Mouse (Mus musculus): Measurements from ENCODE around the gene Aldh3b2. TPM values are rescaled to one million over a fixed set of nuclear protein-coding genes. Genes with fewer than 3 reads are reported as not detected.

Gene Aldh3b2
- polyA plus RNA-seq (2015; fragmentation: Nextera tagmentation; extraction: Ambion mirVana) = 0.20 and 1.6 TPM in 2 replicates

DNA sequence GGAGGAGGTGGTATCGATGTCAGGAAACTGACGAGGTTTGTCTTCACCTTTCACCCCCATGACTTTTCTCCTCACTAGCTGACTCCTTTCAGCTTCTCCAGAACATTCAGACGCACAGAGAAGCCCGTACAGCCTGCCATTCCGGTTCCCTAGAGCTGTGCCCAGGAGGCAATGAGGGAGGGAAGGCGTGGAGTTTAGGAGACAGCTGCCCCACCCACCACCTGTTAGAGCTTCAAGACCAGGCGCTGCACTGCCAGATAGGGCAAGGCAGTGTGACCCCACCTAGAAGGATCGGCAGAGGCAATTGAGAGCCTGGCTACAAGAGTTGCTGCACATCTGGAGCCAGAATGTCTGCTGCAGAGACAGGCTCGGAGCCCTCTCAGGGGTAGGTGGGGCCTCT is at the start of gene Aldh3b2:
TSS of gene Aldh3b2 (plus strand) at position 100 of the 400 bp plus-strand sequence.
- Histone ChIP-seq H3K27ac (replicated peaks) (no peak within 1 kb of the TSS), H3K36me3 (no peaks in the 10 kb centered on the region), H3K9ac (replicated peaks) (no peak within 1 kb of the TSS), H3K4me2 (no peak within 1 kb of the TSS), H3K4me3 (replicated peaks) (no peak within 1 kb of the TSS), H3K9me3 (replicated peaks) (no peaks in the 10 kb centered on the region), H3K27me3 (replicated peaks) (no peaks in the 10 kb centered on the region), H3K4me1 (no peaks in the 10 kb centered on the region)
- 53% methylated on average over 9 of the region's 9 CpGs for WGBS
- ATAC-seq (ENCODE audit: low FRiP score) = no peak

GRCm38 (mm10) chr19:3922661-3923371 is 49.3 kb upstream of the Aldh3b2 start:
- H3K4me1 ChIP-seq = no peaks in the 10 kb centered on the region
- no peaks in the 10 kb centered on the region for H3K27me3 ChIP-seq (replicated peaks)
- no peaks in the 10 kb centered on the region for H3K36me3 ChIP-seq
- H3K9me3 ChIP-seq (replicated peaks) = no peaks in the 10 kb centered on the region
- H3K27ac ChIP-seq (replicated peaks) = 0 out of 2 replicates have a peak overlapping the region, but pooled peaks have one; percentile 9
- WGBS = 62% methylated on average over 10 of the region's 10 CpGs
- H3K9ac ChIP-seq (replicated peaks) = no peak overlapping the region
- ATAC-seq (ENCODE audit: low FRiP score) = no peak
- H3K4me3 ChIP-seq (replicated peaks) = no peak overlapping the region
- no peak overlapping the region for H3K4me2 ChIP-seq

DNA sequence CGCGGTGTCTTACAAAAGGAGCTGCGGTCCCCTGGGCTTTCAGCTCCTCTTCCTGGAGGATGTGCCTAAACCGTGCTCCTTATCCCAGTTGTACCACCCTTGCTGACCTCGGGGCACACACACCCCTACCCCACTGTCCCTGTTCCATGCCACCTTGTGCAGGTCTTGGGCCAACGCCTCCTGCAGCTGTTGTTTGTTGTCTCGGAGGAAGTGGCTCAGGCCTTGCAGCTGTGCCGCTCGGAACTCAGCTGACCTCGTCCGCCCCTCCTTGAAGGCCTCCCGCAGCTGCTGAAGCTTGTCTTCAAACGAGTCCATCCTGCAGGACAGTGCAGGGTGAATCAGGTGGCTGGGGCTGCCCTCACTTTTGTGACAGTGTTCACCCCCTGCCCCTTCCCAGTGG is 48.5 kb upstream of the Aldh3b2 start:
- no peak overlapping the region for H3K4me2 ChIP-seq
- H3K36me3 ChIP-seq = no peaks in the 10 kb centered on the region
- no peaks in the 10 kb centered on the region for H3K4me1 ChIP-seq
- H3K9ac ChIP-seq (replicated peaks) = no peak overlapping the region
- 0 out of 2 replicates have a peak overlapping the region, but pooled peaks have one; percentile 9 for H3K27ac ChIP-seq (replicated peaks)
- no peak overlapping the region for H3K4me3 ChIP-seq (replicated peaks)
- no peaks in the 10 kb centered on the region for H3K9me3 ChIP-seq (replicated peaks)
- H3K27me3 ChIP-seq (replicated peaks) = no peaks in the 10 kb centered on the region
- ATAC-seq (ENCODE audit: low FRiP score) = no peak; the same call in 1 of the 2 replicates
- 65% methylated on average over 13 of the region's 13 CpGs for WGBS

GRCm38 (mm10) chr19:3924190-3924589 is 47.9 kb upstream of the Aldh3b2 start:
- H3K9me3 ChIP-seq (replicated peaks) = no peaks in the 10 kb centered on the region
- ATAC-seq (ENCODE audit: low FRiP score) = no peak
- H3K4me1 ChIP-seq = 0 out of 2 replicates have a peak, but pooled peaks cover under 1% of the 10 kb centered on the region
- H3K27ac ChIP-seq (replicated peaks) = no peak overlapping the region
- H3K27me3 ChIP-seq (replicated peaks) = no peaks in the 10 kb centered on the region
- no peak overlapping the region for H3K4me2 ChIP-seq
- H3K9ac ChIP-seq (replicated peaks) = no peak overlapping the region
- WGBS = 84% methylated on average over 8 of the region's 8 CpGs
- H3K36me3 ChIP-seq = no peaks in the 10 kb centered on the region
- H3K4me3 ChIP-seq (replicated peaks) = no peak overlapping the region

- no peak overlapping the region for H3K9ac ChIP-seq (replicated peaks)
- H3K4me3 ChIP-seq (replicated peaks) = no peak overlapping the region
- no peak overlapping the region for H3K27ac ChIP-seq (replicated peaks)
- H3K4me1 ChIP-seq = peaks cover 7% of the 10 kb centered on the region
- no peak overlapping the region for H3K4me2 ChIP-seq
- H3K27me3 ChIP-seq (replicated peaks) = no peaks in the 10 kb centered on the region
- 93% methylated on average over 7 of the region's 7 CpGs for WGBS
- no peaks in the 10 kb centered on the region for H3K9me3 ChIP-seq (replicated peaks)
- ATAC-seq (ENCODE audit: low FRiP score) = no peak
- H3K36me3 ChIP-seq = no peaks in the 10 kb centered on the region
These were observed 47.3 kb upstream of the Aldh3b2 start for GRCm38 (mm10) chr19:3924868-3925267.

- no peak for ATAC-seq (ENCODE audit: low FRiP score)
- Histone ChIP-seq H3K4me1 (peaks cover 17% of the 10 kb centered on the region), H3K9me3 (replicated peaks) (no peaks in the 10 kb centered on the region), H3K4me3 (replicated peaks) (no peak overlapping the region), H3K9ac (replicated peaks) (no peak overlapping the region), H3K27me3 (replicated peaks) (no peaks in the 10 kb centered on the region), H3K36me3 (no peaks in the 10 kb centered on the region), H3K4me2 (no peak overlapping the region), H3K27ac (replicated peaks) (no peak overlapping the region)
- WGBS = 82% methylated on average over 6 of the region's 6 CpGs
These were observed 46.3 kb upstream of the Aldh3b2 start for GRCm38 (mm10) chr19:3925859-3926258.

DNA sequence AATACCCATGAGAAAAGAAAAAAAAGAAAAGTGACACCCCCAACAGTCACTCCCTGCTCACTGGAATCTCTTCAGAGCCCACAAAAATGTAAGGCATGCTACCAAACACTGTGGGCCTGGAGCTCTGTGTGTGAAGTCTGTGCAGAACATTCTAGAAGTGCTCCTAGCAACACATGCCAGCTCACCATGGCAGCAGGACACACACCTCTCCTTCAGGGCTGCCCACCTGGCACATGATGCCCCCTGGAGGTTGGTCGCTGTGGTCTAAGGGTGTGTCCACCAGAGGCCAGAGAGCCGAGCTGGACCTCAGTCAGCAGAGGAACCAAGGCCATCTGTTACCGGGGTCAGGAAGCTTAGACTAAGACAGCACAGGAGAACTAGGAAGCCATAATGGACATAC is 45.8 kb upstream of the Aldh3b2 start:
- peaks cover 20% of the 10 kb centered on the region for H3K4me1 ChIP-seq
- H3K4me2 ChIP-seq = no peak overlapping the region
- no peak overlapping the region for H3K4me3 ChIP-seq (replicated peaks)
- H3K27me3 ChIP-seq (replicated peaks) = no peaks in the 10 kb centered on the region
- no peaks in the 10 kb centered on the region for H3K9me3 ChIP-seq (replicated peaks)
- ATAC-seq (ENCODE audit: low FRiP score) = no peak
- WGBS = 70% methylated on average over 3 of the region's 3 CpGs
- H3K27ac ChIP-seq (replicated peaks) = no peak overlapping the region
- no peaks in the 10 kb centered on the region for H3K36me3 ChIP-seq
- H3K9ac ChIP-seq (replicated peaks) = no peak overlapping the region

- no peak overlapping the region; the same call in 1 of the 2 replicates for H3K27ac ChIP-seq (replicated peaks)
- 64% methylated on average over 6 of the region's 6 CpGs for WGBS
- ATAC-seq (ENCODE audit: low FRiP score) = no peak
- H3K4me2 ChIP-seq = no peak overlapping the region
- H3K9me3 ChIP-seq (replicated peaks) = no peaks in the 10 kb centered on the region
- H3K9ac ChIP-seq (replicated peaks) = no peak overlapping the region
- no peaks in the 10 kb centered on the region for H3K36me3 ChIP-seq
- H3K27me3 ChIP-seq (replicated peaks) = no peaks in the 10 kb centered on the region
- peaks cover 20% of the 10 kb centered on the region for H3K4me1 ChIP-seq
- H3K4me3 ChIP-seq (replicated peaks) = no peak overlapping the region
These were observed 45.4 kb upstream of the Aldh3b2 start for GRCm38 (mm10) chr19:3926685-3927084.

DNA sequence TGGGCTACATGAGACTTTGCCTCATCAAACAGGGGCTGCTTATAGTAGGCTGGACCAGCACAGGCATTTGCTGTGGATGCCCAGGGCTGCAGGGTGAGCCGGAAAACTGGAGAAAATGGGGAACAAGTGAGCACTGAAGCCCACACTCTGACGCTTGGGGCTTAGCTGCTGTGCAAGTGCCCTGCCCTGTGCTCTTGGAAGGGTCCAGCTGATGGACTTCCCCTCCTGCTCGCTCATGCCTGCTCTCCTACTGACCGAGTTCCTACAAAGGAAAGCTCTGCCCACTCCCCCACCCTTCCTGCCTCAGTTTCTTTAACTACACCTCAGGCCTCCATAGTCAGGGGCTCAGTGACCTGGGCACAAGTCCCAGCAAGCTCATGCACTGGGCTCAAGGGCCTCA is 44.1 kb upstream of the Aldh3b2 start:
- Histone ChIP-seq H3K4me2 (no peak overlapping the region), H3K36me3 (no peaks in the 10 kb centered on the region), H3K9ac (replicated peaks) (no peak overlapping the region), H3K9me3 (replicated peaks) (no peaks in the 10 kb centered on the region), H3K4me1 (peaks cover 20% of the 10 kb centered on the region), H3K27me3 (replicated peaks) (no peaks in the 10 kb centered on the region), H3K27ac (replicated peaks) (no peak overlapping the region), H3K4me3 (replicated peaks) (no peak overlapping the region)
- ATAC-seq (ENCODE audit: low FRiP score) = no peak
- WGBS = 77% methylated on average over 4 of the region's 4 CpGs

GRCm38 (mm10) chr19:3928779-3929178 is 43.3 kb upstream of the Aldh3b2 start:
- H3K4me2 ChIP-seq = no peak overlapping the region
- H3K9me3 ChIP-seq (replicated peaks) = no peaks in the 10 kb centered on the region
- no peak overlapping the region for H3K4me3 ChIP-seq (replicated peaks)
- no peaks in the 10 kb centered on the region for H3K36me3 ChIP-seq
- H3K27ac ChIP-seq (replicated peaks) = peak overlapping the region; percentile 76
- ATAC-seq (ENCODE audit: low FRiP score) = no peak
- WGBS = 78% methylated on average over 4 of the region's 4 CpGs
- H3K9ac ChIP-seq (replicated peaks) = no peak overlapping the region
- H3K27me3 ChIP-seq (replicated peaks) = no peaks in the 10 kb centered on the region; the same call in 1 of the 2 replicates
- H3K4me1 ChIP-seq = peaks cover 20% of the 10 kb centered on the region

GRCm38 (mm10) chr19:3929211-3929941 is 42.8 kb upstream of the Aldh3b2 start, which contains the start of gene Aldh3b1:
Aldh3b1 (minus strand) TSS chr19:3929808.
- H3K27ac ChIP-seq (replicated peaks) = peak within 1 kb of the TSS; percentile 76
- H3K36me3 ChIP-seq = no peaks in the 10 kb centered on the region
- peaks cover 20% of the 10 kb centered on the region for H3K4me1 ChIP-seq
- H3K9me3 ChIP-seq (replicated peaks) = no peaks in the 10 kb centered on the region
- no peak within 1 kb of the TSS for H3K9ac ChIP-seq (replicated peaks)
- peak within 1 kb of the TSS; percentile 27 for H3K4me2 ChIP-seq
- no peak within 1 kb of the TSS for H3K4me3 ChIP-seq (replicated peaks)
- ATAC-seq (ENCODE audit: low FRiP score) = peak; percentile 78
- WGBS = 50% methylated on average over 12 of the region's 12 CpGs
- H3K27me3 ChIP-seq (replicated peaks) = no peaks in the 10 kb centered on the region; the same call in 1 of the 2 replicates
